Mouse (Mus musculus): ENCODE measurements around the gene Lrrfip1.

GRCm38 (mm10) chr1:91058251-91058650, 59.7 kb downstream of the Lrrfip1 start:
- TF ChIP-seq MAFK (IDR thresholded peaks at IDR 0.05; ENCODE audit: insufficient read depth, low read depth, low read length) (no peak), ZC3H11A (IDR thresholded peaks at IDR 0.05; ENCODE audit: borderline replicate concordance, low read depth, low read length) (no peak), CHD2 (IDR thresholded peaks at IDR 0.05; ENCODE audit: low read depth, low read length) (no peak)

Measured in ES-E14 (cell line).